Comparison of ENCODE assay signal across 7 mouse cellular contexts in the genomic region with DNA sequence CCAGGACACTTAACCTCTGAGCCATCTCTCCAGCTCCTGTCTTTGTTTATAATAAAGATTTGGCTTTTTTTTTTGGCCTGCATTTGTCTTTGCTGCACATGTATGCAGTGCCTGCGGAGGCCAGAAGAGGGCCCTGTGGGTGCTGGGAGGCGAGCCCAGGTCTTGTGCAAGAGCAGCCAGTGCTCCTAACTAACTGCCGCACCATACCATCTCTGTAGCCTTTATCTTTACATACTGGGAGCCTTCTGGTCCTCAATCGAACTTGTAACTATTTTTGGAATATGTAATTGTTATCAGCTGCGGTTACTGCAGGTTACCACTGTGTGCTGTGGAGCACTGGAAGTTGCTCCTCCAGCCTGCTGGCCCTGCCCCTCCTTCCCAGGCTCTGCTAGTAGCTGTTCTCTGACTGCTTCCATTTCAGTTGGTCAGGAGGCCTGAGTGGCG. TPM values are rescaled to one million over a fixed set of nuclear protein-coding genes. Genes with fewer than 3 reads are reported as not detected.
A peak's percentile ranks its signal among the peaks of the same experiment; 100 is the strongest.
DNase-seq lines count a peak whose midpoint lies in the region; ATAC-seq lines count a peak whose summit lies in the region.

No protein-coding gene starts in this region.

- H3K4me2 ChIP-seq in midbrain, embryonic 14.5 days (ENCODE audit: low read length), result no peak overlapping the region
- H3K4me2 ChIP-seq in midbrain, embryonic 13.5 days (replicated peaks), result no peak overlapping the region
- peak overlapping the region; percentile 34 for H3K4me2 ChIP-seq in heart, embryonic 15.5 days
- peak overlapping the region; percentile 13 for H3K4me2 ChIP-seq in liver, embryonic 15.5 days
- no peak overlapping the region for H3K4me2 ChIP-seq in stomach, embryonic 15.5 days

- no peaks in the 10 kb centered on the region for H3K36me3 ChIP-seq in midbrain, embryonic 14.5 days (ENCODE audit: control insufficient read depth, insufficient read depth, low read length)
- no peaks in the 10 kb centered on the region for H3K36me3 ChIP-seq in midbrain, embryonic 13.5 days
- H3K36me3 ChIP-seq in heart, embryonic 15.5 days, result no peaks in the 10 kb centered on the region
- peaks cover 43% of the 10 kb centered on the region for H3K36me3 ChIP-seq in liver, embryonic 15.5 days (replicated peaks)
- no peaks in the 10 kb centered on the region; the same call in 1 of the 2 replicates for H3K36me3 ChIP-seq in stomach, embryonic 15.5 days

- no peaks in the 10 kb centered on the region for H3K9me3 ChIP-seq in midbrain, embryonic 14.5 days (ENCODE audit: control insufficient read depth, low read length)
- H3K9me3 ChIP-seq in midbrain, embryonic 13.5 days, result no peaks in the 10 kb centered on the region
- H3K9me3 ChIP-seq in heart, embryonic 15.5 days (replicated peaks), result no peaks in the 10 kb centered on the region
- H3K9me3 ChIP-seq in liver, embryonic 15.5 days (replicated peaks), result no peaks in the 10 kb centered on the region
- H3K9me3 ChIP-seq in stomach, embryonic 15.5 days, result no peaks in the 10 kb centered on the region

- WGBS in midbrain, embryonic 14.5 days, result 69% methylated on average over 6 of the region's 6 CpGs
- 70% methylated on average over 6 of the region's 6 CpGs for WGBS in midbrain, embryonic 13.5 days
- WGBS in heart, embryonic 15.5 days, result 24% methylated on average over 6 of the region's 6 CpGs
- 13% methylated on average over 6 of the region's 6 CpGs for WGBS in liver, embryonic 15.5 days (ENCODE audit: insufficient replicate concordance)
- 49% methylated on average over 6 of the region's 6 CpGs for WGBS in stomach, embryonic 15.5 days

- no peak overlapping the region for H3K4me3 ChIP-seq in midbrain, embryonic 14.5 days (replicated peaks; ENCODE audit: low read depth, low read length)
- no peak overlapping the region for H3K4me3 ChIP-seq in midbrain, embryonic 13.5 days (replicated peaks)
- no peak overlapping the region for H3K4me3 ChIP-seq in heart, embryonic 15.5 days
- no peak overlapping the region for H3K4me3 ChIP-seq in liver, embryonic 15.5 days (replicated peaks)
- H3K4me3 ChIP-seq in stomach, embryonic 15.5 days (replicated peaks), result no peak overlapping the region

- H3K4me1 ChIP-seq in midbrain, embryonic 14.5 days (ENCODE audit: control insufficient read depth, insufficient read depth, low read length), result peaks cover under 1% of the 10 kb centered on the region; the same call in 1 of the 2 replicates
- peaks cover 40% of the 10 kb centered on the region for H3K4me1 ChIP-seq in midbrain, embryonic 13.5 days (replicated peaks)
- peaks cover 66% of the 10 kb centered on the region for H3K4me1 ChIP-seq in heart, embryonic 15.5 days (replicated peaks)
- H3K4me1 ChIP-seq in liver, embryonic 15.5 days (replicated peaks), result peaks cover 58% of the 10 kb centered on the region
- peaks cover 46% of the 10 kb centered on the region for H3K4me1 ChIP-seq in stomach, embryonic 15.5 days

- H3K27me3 ChIP-seq in midbrain, embryonic 14.5 days (ENCODE audit: control insufficient read depth, insufficient read depth, low read length), result no peaks in the 10 kb centered on the region
- no peaks in the 10 kb centered on the region for H3K27me3 ChIP-seq in midbrain, embryonic 13.5 days
- no peaks in the 10 kb centered on the region for H3K27me3 ChIP-seq in heart, embryonic 15.5 days
- no peaks in the 10 kb centered on the region for H3K27me3 ChIP-seq in liver, embryonic 15.5 days
- H3K27me3 ChIP-seq in stomach, embryonic 15.5 days (replicated peaks), result no peaks in the 10 kb centered on the region

- H3K9ac ChIP-seq in midbrain, embryonic 14.5 days (replicated peaks; ENCODE audit: low read length), result no peak overlapping the region
- no peak overlapping the region; the same call in 1 of the 2 replicates for H3K9ac ChIP-seq in midbrain, embryonic 13.5 days (replicated peaks)
- peak overlapping the region; percentile 30; the same call in 1 of the 2 replicates for H3K9ac ChIP-seq in heart, embryonic 15.5 days
- H3K9ac ChIP-seq in liver, embryonic 15.5 days, result no peak overlapping the region
- no peak overlapping the region for H3K9ac ChIP-seq in stomach, embryonic 15.5 days

- DNase-seq in midbrain, embryonic 14.5 days, result peak; percentile 37
- DNase-seq in adipocyte (ENCODE audit: low spot score), result peak; percentile 79

- H3K27ac ChIP-seq in midbrain, embryonic 14.5 days (replicated peaks; ENCODE audit: low read depth, low read length), result no peak overlapping the region
- H3K27ac ChIP-seq in midbrain, embryonic 13.5 days, result no peak overlapping the region
- H3K27ac ChIP-seq in heart, embryonic 15.5 days, result peak overlapping the region; percentile 78
- no peak overlapping the region for H3K27ac ChIP-seq in liver, embryonic 15.5 days (replicated peaks)
- H3K27ac ChIP-seq in stomach, embryonic 15.5 days, result peak overlapping the region; percentile 35; the same call in 1 of the 2 replicates

- no peak for ATAC-seq in midbrain, embryonic 14.5 days (ENCODE audit: low FRiP score, low TSS enrichment)
- no peak for ATAC-seq in midbrain, embryonic 13.5 days
- peak; percentile 61 for ATAC-seq in common myeloid progenitor, adult 5-6 weeks (replicated peaks; ENCODE audit: low read depth, poor library complexity, severe bottlenecking)
- ATAC-seq in heart, embryonic 15.5 days (replicated peaks; ENCODE audit: insufficient number of reproducible peaks, insufficient read depth, low FRiP score, low read depth), result no peak; the same call in 1 of the 2 replicates
- peak; percentile 2; the same call in 1 of the 2 replicates for ATAC-seq in liver, embryonic 15.5 days (ENCODE audit: insufficient read depth)
- peak; percentile 6; the same call in 1 of the 2 replicates for ATAC-seq in stomach, embryonic 15.5 days (ENCODE audit: insufficient read depth, low FRiP score, low read depth)

RNA-seq across cellular contexts. Expression of a gene that starts 3.9 kb away (rescaled TPM):
- polyA plus RNA-seq in midbrain, embryonic 14.5 days (2014; fragmentation: Nextera tagmentation; extraction: Ambion mirVana), result 5.4 TPM in 2 replicates
- 14.8 and 17.4 TPM in 2 replicates for polyA plus RNA-seq in midbrain, embryonic 13.5 days (2015; fragmentation: Nextera tagmentation; extraction: Ambion mirVana)
- total RNA-seq in common myeloid progenitor, adult 5-6 weeks (2017), result 27.6 and 35.1 TPM in 2 replicates
- 37.3 and 41.9 TPM in 2 replicates for polyA plus RNA-seq in heart, embryonic 15.5 days (2015; fragmentation: Nextera tagmentation; extraction: Ambion mirVana)
- 18.2 and 19.0 TPM in 2 replicates for polyA plus RNA-seq in liver, embryonic 15.5 days (2015; fragmentation: Nextera tagmentation; extraction: Ambion mirVana)
- 42.9 and 46.7 TPM in 2 replicates for polyA plus RNA-seq in stomach, embryonic 15.5 days (2015; fragmentation: Nextera tagmentation; extraction: Ambion mirVana)

RNA-seq across cellular contexts. Expression of a gene that starts 6.1 kb away (rescaled TPM):
- 5.2 and 5.3 TPM in 2 replicates for polyA plus RNA-seq in midbrain, embryonic 14.5 days (2014; fragmentation: Nextera tagmentation; extraction: Ambion mirVana)
- polyA plus RNA-seq in midbrain, embryonic 13.5 days (2015; fragmentation: Nextera tagmentation; extraction: Ambion mirVana), result 5.8 and 6.0 TPM in 2 replicates
- total RNA-seq in common myeloid progenitor, adult 5-6 weeks (2017), result 3.6 and 11.5 TPM in 2 replicates
- polyA plus RNA-seq in heart, embryonic 15.5 days (2015; fragmentation: Nextera tagmentation; extraction: Ambion mirVana), result 7.8 and 7.9 TPM in 2 replicates
- 3.1 and 4.1 TPM in 2 replicates for polyA plus RNA-seq in liver, embryonic 15.5 days (2015; fragmentation: Nextera tagmentation; extraction: Ambion mirVana)
- 9.3 and 13.3 TPM in 2 replicates for polyA plus RNA-seq in stomach, embryonic 15.5 days (2015; fragmentation: Nextera tagmentation; extraction: Ambion mirVana)

RNA-seq across cellular contexts. Expression of a gene that starts 12.2 kb away (rescaled TPM):
- 3.6 and 5.6 TPM in 2 replicates for polyA plus RNA-seq in midbrain, embryonic 14.5 days (2014; fragmentation: Nextera tagmentation; extraction: Ambion mirVana)
- polyA plus RNA-seq in midbrain, embryonic 13.5 days (2015; fragmentation: Nextera tagmentation; extraction: Ambion mirVana), result 2.4 and 2.9 TPM in 2 replicates
- total RNA-seq in common myeloid progenitor, adult 5-6 weeks (2017), result 0.49 and 0.87 TPM in 2 replicates
- polyA plus RNA-seq in heart, embryonic 15.5 days (2015; fragmentation: Nextera tagmentation; extraction: Ambion mirVana), result 11.3 and 12.2 TPM in 2 replicates
- polyA plus RNA-seq in liver, embryonic 15.5 days (2015; fragmentation: Nextera tagmentation; extraction: Ambion mirVana), result 0.43 and 0.45 TPM in 2 replicates
- 2.1 and 2.2 TPM in 2 replicates for polyA plus RNA-seq in stomach, embryonic 15.5 days (2015; fragmentation: Nextera tagmentation; extraction: Ambion mirVana)

RNA-seq across cellular contexts. Expression of a gene that starts 42.7 kb away (rescaled TPM):
- polyA plus RNA-seq in midbrain, embryonic 14.5 days (2014; fragmentation: Nextera tagmentation; extraction: Ambion mirVana), result 88.8 and 105 TPM in 2 replicates
- 79.3 and 82.7 TPM in 2 replicates for polyA plus RNA-seq in midbrain, embryonic 13.5 days (2015; fragmentation: Nextera tagmentation; extraction: Ambion mirVana)
- not detected in 2 replicates for total RNA-seq in common myeloid progenitor, adult 5-6 weeks (2017)
- polyA plus RNA-seq in heart, embryonic 15.5 days (2015; fragmentation: Nextera tagmentation; extraction: Ambion mirVana), result 0.53 TPM in 1 of 2 replicates, not detected in the other
- polyA plus RNA-seq in liver, embryonic 15.5 days (2015; fragmentation: Nextera tagmentation; extraction: Ambion mirVana), result not detected in 2 replicates
- polyA plus RNA-seq in stomach, embryonic 15.5 days (2015; fragmentation: Nextera tagmentation; extraction: Ambion mirVana), result 1.9 and 2.6 TPM in 2 replicates

Comparison
In these comparisons a context has a peak if more than half of its experiments do, and no peak if none do; other contexts are left out.
1. ATAC-seq: peak in common myeloid progenitor, adult 5-6 weeks (single experiment), liver, embryonic 15.5 days (single experiment) and stomach, embryonic 15.5 days (single experiment); none in midbrain, embryonic 14.5 days (single experiment), midbrain, embryonic 13.5 days (single experiment) and heart, embryonic 15.5 days (single experiment).
2. H3K27ac ChIP-seq: peak in heart, embryonic 15.5 days (single experiment) and stomach, embryonic 15.5 days (single experiment); none in midbrain, embryonic 14.5 days (single experiment), midbrain, embryonic 13.5 days (single experiment) and liver, embryonic 15.5 days (single experiment).
3. H3K4me2 ChIP-seq: peak in heart, embryonic 15.5 days (single experiment) and liver, embryonic 15.5 days (single experiment); none in midbrain, embryonic 14.5 days (single experiment), midbrain, embryonic 13.5 days (single experiment) and stomach, embryonic 15.5 days (single experiment).